Mouse (Mus musculus) MEL (cell line): ENCODE measurements around the gene Mkln1. TPM values are rescaled to one million over a fixed set of nuclear protein-coding genes. Genes with fewer than 3 reads are reported as not detected.
A peak's percentile ranks its signal among the peaks of the same experiment; 100 is the strongest.

ENCODE experiments used
- DNase-seq: peaks from one replicate; pipeline ENCODE4 v3.0.0; 2011; ENCODE audit warnings: low read depth, low spot score
- H3K27ac ChIP-seq: 2 replicates; pipeline ENCODE4 v1.5.1; 2012; ENCODE audit warnings: low read depth, mild to moderate bottlenecking, control low read depth, low read length, moderate library complexity; ENCODE audit not compliant: control insufficient read depth
- H3K27me3 ChIP-seq, 2 experiments: fragments of 150-350 bp in 1 of 2; sonication (generic) in 1 of 2; 2 replicates each; pipeline ENCODE4 v1.6.1; 2012; ENCODE audit warnings: low read length in 2 of 2, mild to moderate bottlenecking in 2 of 2, improper control_type of control experiment in 1 of 2, moderate library complexity in 1 of 2; ENCODE audit not compliant: insufficient read depth in 2 of 2, control insufficient read depth in 1 of 2
- H3K36me3 ChIP-seq, 2 experiments: 2 replicates each; pipeline ENCODE4 v1.6.1; 2012 to 2014; ENCODE audit warnings: low read length in 2 of 2, improper control_type of control experiment in 1 of 2, inconsistent platforms in 1 of 2, mild to moderate bottlenecking in 1 of 2; ENCODE audit not compliant: insufficient read depth in 2 of 2, control insufficient read depth in 1 of 2
- H3K4me1 ChIP-seq, 2 experiments: fragments of 150-350 bp in 1 of 2; sonication (generic) in 1 of 2; 2 replicates each; pipeline ENCODE4 v1.6.1; 2012; ENCODE audit warnings: low read length in 2 of 2, improper control_type of control experiment in 1 of 2, mild to moderate bottlenecking in 1 of 2; ENCODE audit not compliant: insufficient read depth in 2 of 2, control insufficient read depth in 1 of 2
- H3K4me3 ChIP-seq, 2 experiments: fragments of 150-350 bp in 1 of 2; sonication (generic) in 1 of 2; 2 replicates each; pipeline ENCODE4 v1.5.1; 2012; ENCODE audit warnings: low read depth in 2 of 2, low read length in 2 of 2, mild to moderate bottlenecking in 2 of 2, moderate library complexity in 2 of 2, control low read depth in 1 of 2, improper control_type of control experiment in 1 of 2; ENCODE audit not compliant: control insufficient read depth in 1 of 2, insufficient read depth in 1 of 2
- H3K79me2 ChIP-seq: 2 replicates; pipeline ENCODE4 v1.6.1; 2012; ENCODE audit warnings: mild to moderate bottlenecking, low read length, moderate library complexity; ENCODE audit not compliant: control insufficient read depth, poor library complexity, insufficient read depth
- H3K9ac ChIP-seq: 2 replicates; pipeline ENCODE4 v1.6.1; 2012; ENCODE audit warnings: low read depth, mild to moderate bottlenecking, control low read depth, low read length, moderate library complexity; ENCODE audit not compliant: control insufficient read depth, poor library complexity, severe bottlenecking
- H3K9me3 ChIP-seq: fragments of 150-350 bp; sonication (generic); replicated peaks from 2 replicates; pipeline ENCODE4 v1.6.1; 2012; ENCODE audit warnings: mild to moderate bottlenecking, low read length, improper control_type of control experiment, moderate library complexity; ENCODE audit not compliant: insufficient read depth
- BHLHE40 ChIP-seq: IDR thresholded peaks from 2 replicates; pipeline ENCODE4 v1.6.1; 2012; ENCODE audit warnings: low read depth, mild to moderate bottlenecking, inconsistent platforms, low read length, improper control_type of control experiment, borderline replicate concordance
- CHD2 ChIP-seq: IDR thresholded peaks from 2 replicates; pipeline ENCODE4 v1.6.1; 2011; ENCODE audit warnings: low read length, improper control_type of control experiment
- CTCF ChIP-seq, 3 experiments: IDR thresholded peaks in 2 of 3; conservative IDR thresholded peaks in 1 of 3; 2 replicates each; pipeline ENCODE4 v1.5.1; 2011 to 2012; ENCODE audit warnings: low read length in 3 of 3, low read depth in 2 of 3, mild to moderate bottlenecking in 2 of 3, improper control_type of control experiment in 1 of 3, inconsistent platforms in 1 of 3, mixed read lengths in 1 of 3, moderate library complexity in 1 of 3; ENCODE audit not compliant: control insufficient read depth in 1 of 3, insufficient read depth in 1 of 3, poor library complexity in 1 of 3, severe bottlenecking in 1 of 3
- ETS1 ChIP-seq: IDR thresholded peaks from 2 replicates; pipeline ENCODE4 v1.6.1; 2012; ENCODE audit warnings: low read depth, mild to moderate bottlenecking, inconsistent platforms, low read length, improper control_type of control experiment, moderate library complexity
- HCFC1 ChIP-seq: IDR thresholded peaks from 2 replicates; pipeline ENCODE4 v1.6.1; 2012; ENCODE audit warnings: low read depth, mild to moderate bottlenecking, inconsistent platforms, low read length, improper control_type of control experiment, moderate library complexity
- JUND ChIP-seq: IDR thresholded peaks from 2 replicates; pipeline ENCODE4 v1.6.1; 2011; ENCODE audit warnings: low read depth, mild to moderate bottlenecking, improper control_type of control experiment, low read length
- KAT2A ChIP-seq: conservative IDR thresholded peaks from 2 replicates; pipeline ENCODE4 v1.6.1; 2012; ENCODE audit warnings: low read depth, low read length, improper control_type of control experiment, inconsistent platforms
- MAFK ChIP-seq: IDR thresholded peaks from 2 replicates; pipeline ENCODE4 v1.6.1; 2011; ENCODE audit warnings: low read depth, mild to moderate bottlenecking, low read length, improper control_type of control experiment, borderline replicate concordance
- MAX ChIP-seq: IDR thresholded peaks from 2 replicates; pipeline ENCODE4 v1.6.1; 2011; ENCODE audit warnings: low read length, improper control_type of control experiment
- MEF2A ChIP-seq: IDR thresholded peaks from 2 replicates; pipeline ENCODE4 v1.6.1; 2014; ENCODE audit warnings: low read depth, mild to moderate bottlenecking, inconsistent platforms, low read length, improper control_type of control experiment; ENCODE audit not compliant: poor library complexity, insufficient replicate concordance, severe bottlenecking; ENCODE audit errors: extremely low read depth
- MYB ChIP-seq: IDR thresholded peaks from 2 replicates; pipeline ENCODE4 v1.6.1; 2011; ENCODE audit warnings: mild to moderate bottlenecking, low read depth, low read length, improper control_type of control experiment
- NELFE ChIP-seq: IDR thresholded peaks from 2 replicates; pipeline ENCODE4 v1.6.1; 2011; ENCODE audit warnings: low read depth, low read length, improper control_type of control experiment
- POLR2AphosphoS5 ChIP-seq: IDR thresholded peaks from 2 replicates; pipeline ENCODE4 v1.6.1; 2012; ENCODE audit warnings: low read depth, borderline replicate concordance, mild to moderate bottlenecking, inconsistent platforms, low read length, moderate library complexity, mixed read lengths
- RAD21 ChIP-seq: IDR thresholded peaks from 2 replicates; pipeline ENCODE4 v1.6.1; 2011; ENCODE audit warnings: mild to moderate bottlenecking, low read depth, low read length, improper control_type of control experiment
- SMC3 ChIP-seq: IDR thresholded peaks from 2 replicates; pipeline ENCODE4 v1.6.1; 2011; ENCODE audit warnings: low read depth, low read length, improper control_type of control experiment
- TAL1 ChIP-seq: IDR thresholded peaks from 2 replicates; pipeline ENCODE4 v1.6.1; 2012; ENCODE audit warnings: mild to moderate bottlenecking, inconsistent platforms, low read length, moderate library complexity, mixed read lengths
- TBP ChIP-seq: IDR thresholded peaks from 2 replicates; pipeline ENCODE4 v1.8.0; 2011; ENCODE audit warnings: low read depth, low read length, improper control_type of control experiment
- USF1 ChIP-seq: IDR thresholded peaks from 2 replicates; pipeline ENCODE4 v1.6.1; 2014; ENCODE audit warnings: low read depth, mild to moderate bottlenecking, inconsistent platforms, low read length, improper control_type of control experiment, moderate library complexity
- ZC3H11A ChIP-seq: IDR thresholded peaks from 2 replicates; pipeline ENCODE4 v1.6.1; 2012; ENCODE audit warnings: low read depth, mild to moderate bottlenecking, inconsistent platforms, low read length, improper control_type of control experiment
- ZKSCAN1 ChIP-seq: IDR thresholded peaks from 2 replicates; pipeline ENCODE4 v1.6.1; 2012; ENCODE audit warnings: low read depth, mild to moderate bottlenecking, inconsistent platforms, low read length, improper control_type of control experiment, moderate library complexity
- ZMIZ1 ChIP-seq: IDR thresholded peaks from 2 replicates; pipeline ENCODE4 v1.6.1; 2012; ENCODE audit warnings: low read depth, mild to moderate bottlenecking, inconsistent platforms, low read length, improper control_type of control experiment, moderate library complexity
- ZNF384 ChIP-seq: IDR thresholded peaks from 2 replicates; pipeline ENCODE4 v1.6.1; 2012; ENCODE audit warnings: low read depth, mild to moderate bottlenecking, inconsistent platforms, low read length, improper control_type of control experiment
- polyA plus RNA-seq, 2 experiments: library from polyadenylated mRNA; stranded (reverse) in 1 of 2; unstranded in 1 of 2; fragments of >175 nt in 1 of 2; fragments of >200 nt in 1 of 2; gene quantifications; 2 replicates each; pipeline versions ENCODE4 v1.2.1 to v1.2.4; 2012; ENCODE audit warnings: low replicate concordance in 2 of 2, low read depth in 1 of 2; ENCODE audit not compliant: insufficient read length in 2 of 2, insufficient read depth in 1 of 2, missing spikeins in 1 of 2
- total RNA-seq: library from RNA; depleted of rRNA; stranded (reverse); fragments of 300-350 nt; gene quantifications from 2 replicates; pipeline ENCODE4 v1.2.3, GENCODE M21; 2012

Mkln1 gene
- total and polyA plus RNA-seq, 3 experiments = 115 to 187 (median 135) TPM

DNA sequence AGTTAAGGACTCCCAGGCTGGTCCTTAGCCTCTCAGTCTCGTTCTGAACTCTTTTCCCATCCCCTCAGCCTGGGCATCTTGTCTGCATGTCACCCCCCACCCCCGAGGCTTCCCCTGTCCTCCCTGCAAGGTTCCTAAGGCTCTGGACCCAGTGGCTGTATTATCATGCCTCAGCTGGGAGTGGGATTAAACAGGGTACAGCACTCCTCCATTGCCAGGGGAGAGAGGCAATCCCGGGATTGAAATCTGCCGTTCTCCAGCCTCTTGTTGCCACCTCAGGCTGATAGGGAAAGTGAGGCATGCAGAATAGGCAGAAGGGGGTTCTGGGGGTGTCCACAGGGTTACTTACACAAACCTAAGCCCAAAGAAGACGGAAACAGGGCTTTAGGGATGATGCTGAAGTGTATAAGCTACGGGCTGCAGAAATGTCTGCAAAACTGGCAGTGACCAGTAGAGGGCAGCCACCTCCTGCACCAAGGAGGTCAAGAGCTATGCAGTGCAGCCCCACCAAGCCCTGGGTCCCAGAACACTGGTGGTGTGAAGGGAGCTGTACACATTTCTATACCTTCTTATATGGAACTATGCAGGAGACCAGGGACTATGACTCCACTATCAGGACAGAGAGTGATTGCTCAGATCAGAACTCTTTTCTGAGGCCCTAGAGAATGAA is 126.8 kb downstream of the Mkln1 start:
- H3K79me2 ChIP-seq = no peaks in the 10 kb centered on the region
- no peaks in the 10 kb centered on the region for H3K36me3 ChIP-seq
- H3K27ac ChIP-seq = no peak overlapping the region
- DNase-seq = peak; percentile 78
- TF ChIP-seq ZMIZ1 (no peak), MAFK (no peak), BHLHE40 (0 out of 2 replicates have a peak, but pooled peaks have one; percentile 11), RAD21 (peak; percentile 91), POLR2AphosphoS5 (no peak), ETS1 (no peak), SMC3 (peak; percentile 81), TBP (0 out of 2 replicates have a peak, but pooled peaks have one; percentile 19), TAL1 (no peak), MEF2A (no peak), NELFE (no peak), ZNF384 (no peak), CTCF (IDR thresholded peaks at IDR 0.05 in 2 of 3, conservative IDR thresholded peaks at IDR 0.05 in 1 of 3; ENCODE audit: control insufficient read depth in 1 of 3, insufficient read depth in 1 of 3, low read depth in 2 of 3, low read length in 3 of 3, poor library complexity in 1 of 3, severe bottlenecking in 1 of 3) (peak; percentile 90 to 95 (median 91)), HCFC1 (no peak), ZC3H11A (peak; percentile 89)
- H3K4me1 ChIP-seq = no peaks in the 10 kb centered on the region
- no peaks in the 10 kb centered on the region for H3K27me3 ChIP-seq
- H3K9ac ChIP-seq = no peak overlapping the region
- H3K4me3 ChIP-seq = no peak overlapping the region
- H3K9me3 ChIP-seq = no peaks in the 10 kb centered on the region

DNA sequence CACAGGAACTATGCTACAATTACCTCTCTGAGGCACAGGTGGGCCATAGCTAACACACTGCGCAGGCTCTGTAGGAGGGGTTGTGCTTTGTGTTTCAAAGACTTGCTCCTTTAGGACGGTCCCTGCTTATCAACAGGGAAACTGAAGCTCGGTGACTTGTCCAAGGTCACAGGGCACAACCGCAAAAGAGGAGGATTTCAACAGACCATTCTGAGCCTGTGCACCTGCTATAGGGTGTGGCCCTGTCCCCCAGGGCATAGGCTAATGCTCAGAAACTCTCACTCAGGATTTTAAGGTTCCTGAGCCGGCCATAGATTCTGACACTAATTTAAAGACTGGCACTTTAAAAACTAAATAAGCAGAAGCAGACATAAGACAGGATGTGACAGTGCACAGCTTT is 128.4 kb downstream of the Mkln1 start:
- DNase-seq = no peak
- H3K36me3 ChIP-seq = no peaks in the 10 kb centered on the region
- TF ChIP-seq TAL1 (no peak), HCFC1 (no peak), KAT2A (no peak), ZC3H11A (no peak), TBP (no peak), ETS1 (no peak), ZKSCAN1 (no peak), MAX (no peak), BHLHE40 (no peak), USF1 (no peak), CHD2 (no peak), JUND (no peak), MYB (no peak), MAFK (no peak)

More for the DNA sequence above, 128.4 kb downstream of the Mkln1 start:
- Histone ChIP-seq H3K79me2 (no peaks in the 10 kb centered on the region), H3K4me3 (no peak overlapping the region), H3K9me3 (no peaks in the 10 kb centered on the region), H3K27me3 (no peaks in the 10 kb centered on the region), H3K27ac (no peak overlapping the region), H3K4me1 (no peaks in the 10 kb centered on the region), H3K9ac (no peak overlapping the region)
